ENCODE assay signal across 13 mouse cellular contexts in the genomic region with DNA sequence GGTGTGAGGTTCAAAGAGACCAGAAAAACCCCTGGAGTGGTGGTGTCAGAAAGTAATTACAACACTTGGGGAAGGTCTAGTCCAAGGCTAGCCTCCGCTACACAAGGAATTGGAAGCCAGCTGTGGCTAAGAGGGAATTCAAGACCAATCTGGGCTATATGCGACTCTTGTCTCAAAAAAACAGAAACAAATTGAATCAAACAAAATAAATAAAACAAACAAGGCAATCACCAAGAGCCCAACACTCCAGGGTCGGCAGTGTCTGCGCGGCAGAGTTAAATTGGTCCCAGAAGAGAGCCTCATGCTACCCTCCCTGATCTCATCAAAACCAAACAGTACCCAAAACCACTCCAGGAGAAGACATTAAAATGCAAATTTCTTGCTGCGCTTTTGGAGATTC. TPM values are rescaled to one million over a fixed set of nuclear protein-coding genes. Genes with fewer than 3 reads are reported as not detected.
DNase-seq lines count a peak whose midpoint lies in the region; ATAC-seq and TF ChIP-seq lines count a peak whose summit lies in the region.
"Had no signal": no experiment of that assay in that cellular context is flagged by ENCODE, and none has a peak within 500 bp of the region (broad histone marks: within the 10 kb centered on the region; RNA-seq: fewer than 3 reads in every experiment).

No protein-coding gene starts in this region.

- no peaks in the 10 kb centered on the region for H3K9me3 ChIP-seq in forebrain, embryonic 10.5 days
- no peaks in the 10 kb centered on the region for H3K9me3 ChIP-seq in forebrain, embryonic 14.5 days (replicated peaks; ENCODE audit: control insufficient read depth, low read length)
- H3K9me3 ChIP-seq in limb, embryonic 15.5 days, result no peaks in the 10 kb centered on the region
- H3K9me3 ChIP-seq in limb, embryonic 10.5 days (replicated peaks), result no peaks in the 10 kb centered on the region
- no peaks in the 10 kb centered on the region for H3K9me3 ChIP-seq in embryonic facial prominence, embryonic 14.5 days (ENCODE audit: control insufficient read depth, low read length)
- no peaks in the 10 kb centered on the region for H3K9me3 ChIP-seq in midbrain, postnatal 0 days (ENCODE audit: low read length)

- peak overlapping the region; percentile 56; the same call in 1 of the 2 replicates for H3K4me3 ChIP-seq in forebrain, embryonic 10.5 days
- H3K4me3 ChIP-seq in forebrain, embryonic 14.5 days (ENCODE audit: low read depth, low read length), result no peak overlapping the region
- H3K4me3 ChIP-seq in limb, embryonic 15.5 days, result 0 out of 2 replicates have a peak overlapping the region, but pooled peaks have one; percentile 41
- H3K4me3 ChIP-seq in limb, embryonic 10.5 days, result no peak overlapping the region
- H3K4me3 ChIP-seq in embryonic facial prominence, embryonic 14.5 days (ENCODE audit: low read depth, low read length), result peak overlapping the region; percentile 35; the same call in 1 of the 2 replicates
- H3K4me3 ChIP-seq in midbrain, postnatal 0 days (ENCODE audit: low read depth, low read length), result no peak overlapping the region
- H3K4me3 ChIP-seq: heart, adult 2 months had no signal

- no peak for ATAC-seq in forebrain, embryonic 14.5 days
- ATAC-seq in limb, embryonic 15.5 days (ENCODE audit: insufficient number of reproducible peaks, low FRiP score, low TSS enrichment, low read depth), result no peak
- ATAC-seq in embryonic facial prominence, embryonic 14.5 days (ENCODE audit: low read depth), result no peak
- no peak for ATAC-seq in midbrain, postnatal 0 days (ENCODE audit: low FRiP score)

- no peak overlapping the region for H3K27ac ChIP-seq in forebrain, embryonic 10.5 days
- H3K27ac ChIP-seq in forebrain, embryonic 14.5 days (ENCODE audit: low read depth, low read length), result no peak overlapping the region
- no peak overlapping the region for H3K27ac ChIP-seq in limb, embryonic 15.5 days
- H3K27ac ChIP-seq in limb, embryonic 10.5 days, result no peak overlapping the region
- no peak overlapping the region for H3K27ac ChIP-seq in embryonic facial prominence, embryonic 14.5 days (replicated peaks; ENCODE audit: low read depth, low read length)
- no peak overlapping the region for H3K27ac ChIP-seq in midbrain, postnatal 0 days (ENCODE audit: low read depth, low read length)
- H3K27ac ChIP-seq: heart, adult 2 months had no signal

- 3% methylated on average over 6 of the region's 6 CpGs for WGBS in forebrain, embryonic 10.5 days
- WGBS in forebrain, embryonic 14.5 days, result 3% methylated on average over 6 of the region's 6 CpGs
- WGBS in limb, embryonic 15.5 days, result 5% methylated on average over 6 of the region's 6 CpGs
- WGBS in limb, embryonic 10.5 days, result 4% methylated on average over 6 of the region's 6 CpGs
- WGBS in embryonic facial prominence, embryonic 14.5 days, result 2% methylated on average over 6 of the region's 6 CpGs
- 6% methylated on average over 6 of the region's 6 CpGs for WGBS in midbrain, postnatal 0 days

- H3K36me3 ChIP-seq in forebrain, embryonic 10.5 days (replicated peaks), result no peaks in the 10 kb centered on the region
- no peaks in the 10 kb centered on the region for H3K36me3 ChIP-seq in forebrain, embryonic 14.5 days (ENCODE audit: control insufficient read depth, insufficient read depth, low read length)
- no peaks in the 10 kb centered on the region for H3K36me3 ChIP-seq in limb, embryonic 15.5 days
- no peaks in the 10 kb centered on the region for H3K36me3 ChIP-seq in limb, embryonic 10.5 days
- H3K36me3 ChIP-seq in embryonic facial prominence, embryonic 14.5 days (ENCODE audit: control insufficient read depth, insufficient read depth, low read length), result no peaks in the 10 kb centered on the region
- no peaks in the 10 kb centered on the region for H3K36me3 ChIP-seq in midbrain, postnatal 0 days (ENCODE audit: insufficient read depth, low read length)

- H3K27me3 ChIP-seq in forebrain, embryonic 10.5 days (ENCODE audit: poor library complexity, severe bottlenecking), result peaks cover 68% of the 10 kb centered on the region
- H3K27me3 ChIP-seq in forebrain, embryonic 14.5 days (replicated peaks; ENCODE audit: control insufficient read depth, insufficient read depth, low read length), result peaks cover 44% of the 10 kb centered on the region
- peaks cover 62% of the 10 kb centered on the region for H3K27me3 ChIP-seq in limb, embryonic 15.5 days
- H3K27me3 ChIP-seq in limb, embryonic 10.5 days (ENCODE audit: low read depth, poor library complexity, severe bottlenecking), result peaks cover 82% of the 10 kb centered on the region
- H3K27me3 ChIP-seq in embryonic facial prominence, embryonic 14.5 days (replicated peaks; ENCODE audit: control insufficient read depth, insufficient read depth, low read length), result peaks cover 55% of the 10 kb centered on the region
- H3K27me3 ChIP-seq in midbrain, postnatal 0 days (ENCODE audit: insufficient read depth, low read length), result peaks cover 36% of the 10 kb centered on the region

- TF ChIP-seq CTCF in midbrain, postnatal 0 days (IDR thresholded peaks at IDR 0.05), result no peak

- H3K9ac ChIP-seq in forebrain, embryonic 14.5 days (ENCODE audit: low read length), result no peak overlapping the region
- no peak overlapping the region for H3K9ac ChIP-seq in limb, embryonic 15.5 days
- no peak overlapping the region for H3K9ac ChIP-seq in embryonic facial prominence, embryonic 14.5 days (ENCODE audit: low read depth, low read length)
- H3K9ac ChIP-seq in midbrain, postnatal 0 days (replicated peaks; ENCODE audit: low read length, poor library complexity, severe bottlenecking), result no peak overlapping the region

- no peak overlapping the region for H3K4me2 ChIP-seq in forebrain, embryonic 14.5 days (ENCODE audit: low read length)
- H3K4me2 ChIP-seq in limb, embryonic 15.5 days, result no peak overlapping the region
- H3K4me2 ChIP-seq in embryonic facial prominence, embryonic 14.5 days (ENCODE audit: low read depth, low read length), result no peak overlapping the region
- peak overlapping the region; percentile 64 for H3K4me2 ChIP-seq in midbrain, postnatal 0 days (ENCODE audit: low read depth, low read length, poor library complexity, severe bottlenecking)

- DNase-seq in forebrain, embryonic 10.5 days (ENCODE audit: extremely low spot score, low spot score), result no peak
- DNase-seq in forebrain, embryonic 14.5 days (ENCODE audit: low spot score), result no peak
- DNase-seq in limb, embryonic 10.5 days (ENCODE audit: low spot score), result no peak
- no peak for DNase-seq in embryonic facial prominence, embryonic 14.5 days (ENCODE audit: low spot score)
- DNase-seq in midbrain, postnatal 0 days (ENCODE audit: low spot score), result no peak
- DNase-seq in right cerebral cortex, postnatal 4 days, result no peak
- DNase-seq in adrenal gland, adult 8-10 months, result no peak
- DNase-seq: heart, postnatal 4 days; lung, postnatal 14 days; right cerebral cortex, postnatal 14 days had no signal

- H3K4me1 ChIP-seq in forebrain, embryonic 10.5 days, result peaks cover 26% of the 10 kb centered on the region
- H3K4me1 ChIP-seq in forebrain, embryonic 14.5 days (ENCODE audit: control insufficient read depth, insufficient read depth, low read length), result peaks cover 3% of the 10 kb centered on the region
- peaks cover 21% of the 10 kb centered on the region for H3K4me1 ChIP-seq in limb, embryonic 15.5 days
- peaks cover 15% of the 10 kb centered on the region for H3K4me1 ChIP-seq in limb, embryonic 10.5 days
- H3K4me1 ChIP-seq in embryonic facial prominence, embryonic 14.5 days (ENCODE audit: control insufficient read depth, insufficient read depth, low read length), result 0 out of 2 replicates have a peak, but pooled peaks cover 5% of the 10 kb centered on the region
- no peaks in the 10 kb centered on the region for H3K4me1 ChIP-seq in midbrain, postnatal 0 days (ENCODE audit: insufficient read depth, low read length)

RNA-seq across cellular contexts. Expression of gene Pllp, which starts 1.4 kb away (rescaled TPM):
- polyA plus RNA-seq in forebrain, embryonic 10.5 days (2016; fragmentation: Nextera tagmentation; extraction: Ambion mirVana), result 0.20 and 0.27 TPM in 2 replicates
- polyA plus RNA-seq in forebrain, embryonic 14.5 days (2014; fragmentation: Nextera tagmentation; extraction: Ambion mirVana), result 0.71 and 1.2 TPM in 2 replicates
- 17.3 and 18.9 TPM in 2 replicates for polyA plus RNA-seq in limb, embryonic 15.5 days (2015; fragmentation: Nextera tagmentation; extraction: Ambion mirVana)
- 0.48 TPM in 1 of 2 replicates, not detected in the other for polyA plus RNA-seq in limb, embryonic 10.5 days (2016; fragmentation: Nextera tagmentation; extraction: Ambion mirVana)
- polyA plus RNA-seq in embryonic facial prominence, embryonic 14.5 days (2014; fragmentation: Nextera tagmentation; extraction: Ambion mirVana), result 4.6 and 8.1 TPM in 2 replicates
- 8.4 and 9.8 TPM in 2 replicates for total RNA-seq in midbrain, postnatal 0 days (2014; rRNA removed)
- 8.6 and 10.5 TPM in 2 replicates for polyA plus RNA-seq in midbrain, postnatal 0 days (2015; fragmentation: Nextera tagmentation; extraction: Ambion mirVana)
- 1 to 10 TPM; 1.1 to 2.2 (median 1.7) TPM for total RNA-seq in adrenal gland, adult 8-10 months (2022)
- total RNA-seq: MEL had no signal

RNA-seq across cellular contexts. Expression of gene Arl2bp, which starts 28.3 kb away (rescaled TPM):
- polyA plus RNA-seq in forebrain, embryonic 10.5 days (2016; fragmentation: Nextera tagmentation; extraction: Ambion mirVana), result 209 and 223 TPM in 2 replicates
- polyA plus RNA-seq in forebrain, embryonic 14.5 days (2014; fragmentation: Nextera tagmentation; extraction: Ambion mirVana), result 89.3 and 101 TPM in 2 replicates
- polyA plus RNA-seq in limb, embryonic 15.5 days (2015; fragmentation: Nextera tagmentation; extraction: Ambion mirVana), result 99.7 and 106 TPM in 2 replicates
- polyA plus RNA-seq in limb, embryonic 10.5 days (2016; fragmentation: Nextera tagmentation; extraction: Ambion mirVana), result 175 and 189 TPM in 2 replicates
- polyA plus RNA-seq in embryonic facial prominence, embryonic 14.5 days (2014; fragmentation: Nextera tagmentation; extraction: Ambion mirVana), result 54.5 and 59.0 TPM in 2 replicates
- 146 and 246 TPM in 2 replicates for total RNA-seq in midbrain, postnatal 0 days (2014; rRNA removed)
- 180 and 187 TPM in 2 replicates for polyA plus RNA-seq in midbrain, postnatal 0 days (2015; fragmentation: Nextera tagmentation; extraction: Ambion mirVana)
- total RNA-seq in adrenal gland, adult 8-10 months (2022), result 100 to 1,000 TPM in 1 of 4 experiments, 10 to 100 TPM in 3; 72.0 to 104 (median 88.3) TPM

RNA-seq across cellular contexts. Expression of gene Ccl22, which starts 50.7 kb away (rescaled TPM):
- not detected in 2 replicates for polyA plus RNA-seq in forebrain, embryonic 10.5 days (2016; fragmentation: Nextera tagmentation; extraction: Ambion mirVana)
- not detected in 2 replicates for polyA plus RNA-seq in forebrain, embryonic 14.5 days (2014; fragmentation: Nextera tagmentation; extraction: Ambion mirVana)
- not detected in 2 replicates for polyA plus RNA-seq in limb, embryonic 15.5 days (2015; fragmentation: Nextera tagmentation; extraction: Ambion mirVana)
- not detected in 2 replicates for polyA plus RNA-seq in limb, embryonic 10.5 days (2016; fragmentation: Nextera tagmentation; extraction: Ambion mirVana)
- not detected in 2 replicates for polyA plus RNA-seq in embryonic facial prominence, embryonic 14.5 days (2014; fragmentation: Nextera tagmentation; extraction: Ambion mirVana)
- not detected in 2 replicates for total RNA-seq in midbrain, postnatal 0 days (2014; rRNA removed)
- not detected in 2 replicates for polyA plus RNA-seq in midbrain, postnatal 0 days (2015; fragmentation: Nextera tagmentation; extraction: Ambion mirVana)
- total RNA-seq in adrenal gland, adult 8-10 months (2022), result under 1 TPM in 1 of 4 experiments, not detected in 3; 0.59 TPM
- total RNA-seq: heart, adult 2 months; heart, postnatal 4 days; MEL had no signal

Comparison
In these comparisons a context has a peak if more than half of its experiments do, and no peak if none do; other contexts are left out.
1. H3K4me3 ChIP-seq: peak in forebrain, embryonic 10.5 days (single experiment), limb, embryonic 15.5 days (single experiment) and embryonic facial prominence, embryonic 14.5 days (single experiment); none in forebrain, embryonic 14.5 days (single experiment), limb, embryonic 10.5 days (single experiment) and midbrain, postnatal 0 days (single experiment).